Mouse (Mus musculus) stomach, embryonic 16.5 days (tissue): ENCODE results near the gene Pdzrn3. TPM values are rescaled to one million over a fixed set of nuclear protein-coding genes. Genes with fewer than 3 reads are reported as not detected.
A peak's percentile ranks its signal among the peaks of the same experiment; 100 is the strongest.

Experiments
- ATAC-seq: fragments of 200-750 bp; cut with Nextera tagmentation; 2 replicates; pipeline ENCODE4 v1.8.0; 2017; ENCODE audit warnings: moderate number of reproducible peaks, moderate TSS enrichment; ENCODE audit not compliant: insufficient read depth, low FRiP score
- H3K27ac ChIP-seq: fragments of 300-500 bp; sonication (generic); 2 replicates; pipeline ENCODE4 v1.5.1; 2014; ENCODE audit warnings: low read length
- H3K27me3 ChIP-seq: fragments of 300-500 bp; sonication (generic); 2 replicates; pipeline ENCODE4 v1.6.1; 2014; ENCODE audit warnings: low read length, control low read depth, mixed read lengths; ENCODE audit not compliant: control insufficient read depth, insufficient read depth
- H3K36me3 ChIP-seq: fragments of 300-500 bp; sonication (generic); 2 replicates; pipeline ENCODE4 v1.6.1; 2014; ENCODE audit warnings: low read length; ENCODE audit not compliant: control insufficient read depth, insufficient read depth
- H3K4me1 ChIP-seq: fragments of 300-500 bp; sonication (generic); 2 replicates; pipeline ENCODE4 v1.6.1; 2014; ENCODE audit warnings: low read length, control low read depth, mixed read lengths; ENCODE audit not compliant: control insufficient read depth, insufficient read depth
- H3K4me2 ChIP-seq: fragments of 300-500 bp; sonication (generic); 2 replicates; pipeline ENCODE4 v1.6.1; 2014; ENCODE audit warnings: low read depth, low read length, mixed read lengths
- H3K4me3 ChIP-seq: fragments of 300-500 bp; sonication (generic); replicated peaks from 2 replicates; pipeline ENCODE4 v1.5.1; 2014; ENCODE audit warnings: mild to moderate bottlenecking, low read length
- H3K9ac ChIP-seq: fragments of 300-500 bp; sonication (generic); 2 replicates; pipeline ENCODE4 v1.6.1; 2014; ENCODE audit warnings: low read length
- H3K9me3 ChIP-seq: fragments of 300-500 bp; sonication (generic); replicated peaks from 2 replicates; pipeline ENCODE4 v1.6.1; 2016; ENCODE audit warnings: low read length, control low read depth; ENCODE audit not compliant: control insufficient read depth
- WGBS: fragments of 180-500 bp; shearing (Covaris S2); extraction: QIAGEN DNeasy Blood & Tissue Kit; methylation state at CpG from one replicate; pipeline ENCODE4 v1.1.7; 2014; 5-methylcytosine and 5-hydroxymethylcytosine counted together
- polyA plus RNA-seq: library from polyadenylated mRNA; unstranded; fragments of >200 nt; fragmentation: Nextera tagmentation; extraction: Ambion mirVana; gene quantifications from 2 replicates; pipeline ENCODE4 v1.2.1, GENCODE M21; 2015

Pdzrn3 gene
- polyA plus RNA-seq, 1 experiment from 2014 or later = 9.1 TPM

GRCm38 (mm10) chr6:101170699-101171098 is 207.0 kb downstream of the Pdzrn3 start:
- H3K4me2 ChIP-seq = no peak overlapping the region
- no peaks in the 10 kb centered on the region for H3K9me3 ChIP-seq
- no peak overlapping the region for H3K9ac ChIP-seq
- H3K36me3 ChIP-seq = no peaks in the 10 kb centered on the region
- ATAC-seq = no peak
- 75% methylated on average over 7 of the region's 7 CpGs for WGBS
- H3K27me3 ChIP-seq = no peaks in the 10 kb centered on the region
- no peak overlapping the region for H3K27ac ChIP-seq
- no peaks in the 10 kb centered on the region for H3K4me1 ChIP-seq
- no peak overlapping the region for H3K4me3 ChIP-seq

- no peak overlapping the region for H3K4me2 ChIP-seq
- H3K4me3 ChIP-seq = no peak overlapping the region
- 90% methylated on average over 1 of the region's 1 CpGs for WGBS
- H3K4me1 ChIP-seq = no peaks in the 10 kb centered on the region
- H3K9ac ChIP-seq = no peak overlapping the region
- H3K27ac ChIP-seq = no peak overlapping the region
- peaks cover 18% of the 10 kb centered on the region for H3K36me3 ChIP-seq
- H3K9me3 ChIP-seq = no peaks in the 10 kb centered on the region
- H3K27me3 ChIP-seq = no peaks in the 10 kb centered on the region
- no peak for ATAC-seq
These were observed 224.2 kb downstream of the Pdzrn3 start for GRCm38 (mm10) chr6:101153511-101153921.

GRCm38 (mm10) chr6:101135368-101135767 is 242.3 kb downstream of the Pdzrn3 start:
- no peak for ATAC-seq
- no peak overlapping the region for H3K4me2 ChIP-seq
- no peak overlapping the region for H3K27ac ChIP-seq
- H3K4me1 ChIP-seq = no peaks in the 10 kb centered on the region
- H3K4me3 ChIP-seq = no peak overlapping the region
- no peaks in the 10 kb centered on the region for H3K9me3 ChIP-seq
- WGBS = 69% methylated on average over 3 of the region's 3 CpGs
- H3K27me3 ChIP-seq = no peaks in the 10 kb centered on the region
- no peak overlapping the region for H3K9ac ChIP-seq
- H3K36me3 ChIP-seq = no peaks in the 10 kb centered on the region

- Histone ChIP-seq H3K4me1 (no peaks in the 10 kb centered on the region), H3K9ac (no peak overlapping the region), H3K4me3 (no peak overlapping the region), H3K27ac (no peak overlapping the region), H3K27me3 (no peaks in the 10 kb centered on the region), H3K9me3 (no peaks in the 10 kb centered on the region), H3K36me3 (no peaks in the 10 kb centered on the region), H3K4me2 (no peak overlapping the region)
- WGBS = 53% methylated on average over 5 of the region's 5 CpGs
- no peak for ATAC-seq
These were observed 252.3 kb downstream of the Pdzrn3 start for GRCm38 (mm10) chr6:101125396-101125795.

- Histone ChIP-seq H3K4me1 (no peaks in the 10 kb centered on the region), H3K9ac (no peak overlapping the region), H3K36me3 (no peaks in the 10 kb centered on the region), H3K27ac (no peak overlapping the region), H3K4me3 (no peak overlapping the region), H3K9me3 (no peaks in the 10 kb centered on the region), H3K27me3 (no peaks in the 10 kb centered on the region), H3K4me2 (no peak overlapping the region)
- ATAC-seq = no peak
- WGBS = 78% methylated on average over 1 of the region's 1 CpGs
These were observed 268.7 kb downstream of the Pdzrn3 start for GRCm38 (mm10) chr6:101108951-101109350.

GRCm38 (mm10) chr6:101103506-101103905 is 274.2 kb downstream of the Pdzrn3 start:
- no peak overlapping the region for H3K9ac ChIP-seq

GRCm38 (mm10) chr6:101101709-101102654 is 275.7 kb downstream of the Pdzrn3 start:
- Histone ChIP-seq H3K9me3 (no peaks in the 10 kb centered on the region), H3K36me3 (no peaks in the 10 kb centered on the region), H3K4me1 (0 out of 2 replicates have a peak, but pooled peaks cover 5% of the 10 kb centered on the region), H3K27ac (peak overlapping the region; percentile 34), H3K4me3 (no peak overlapping the region), H3K4me2 (peak overlapping the region; percentile 10; the same call in 1 of the 2 replicates), H3K27me3 (no peaks in the 10 kb centered on the region), H3K9ac (no peak overlapping the region)
- 35% methylated on average over 14 of the region's 14 CpGs for WGBS
- peak; percentile 88 for ATAC-seq

More at GRCm38 (mm10) chr6:101103506-101103905, 274.2 kb downstream of the Pdzrn3 start:
- Histone ChIP-seq H3K4me2 (no peak overlapping the region), H3K36me3 (no peaks in the 10 kb centered on the region), H3K9me3 (no peaks in the 10 kb centered on the region), H3K4me3 (no peak overlapping the region), H3K27me3 (no peaks in the 10 kb centered on the region), H3K4me1 (0 out of 2 replicates have a peak, but pooled peaks cover 5% of the 10 kb centered on the region), H3K27ac (no peak overlapping the region)
- ATAC-seq = no peak
- 91% methylated on average over 6 of the region's 6 CpGs for WGBS
